Mouse (Mus musculus): ENCODE data around the gene Fuk. TPM values are rescaled to one million over a fixed set of nuclear protein-coding genes. Genes with fewer than 3 reads are reported as not detected.

Gene Fuk
- 10.5 TPM for polyA plus RNA-seq (2017; shearing (Covaris generic))

DNA sequence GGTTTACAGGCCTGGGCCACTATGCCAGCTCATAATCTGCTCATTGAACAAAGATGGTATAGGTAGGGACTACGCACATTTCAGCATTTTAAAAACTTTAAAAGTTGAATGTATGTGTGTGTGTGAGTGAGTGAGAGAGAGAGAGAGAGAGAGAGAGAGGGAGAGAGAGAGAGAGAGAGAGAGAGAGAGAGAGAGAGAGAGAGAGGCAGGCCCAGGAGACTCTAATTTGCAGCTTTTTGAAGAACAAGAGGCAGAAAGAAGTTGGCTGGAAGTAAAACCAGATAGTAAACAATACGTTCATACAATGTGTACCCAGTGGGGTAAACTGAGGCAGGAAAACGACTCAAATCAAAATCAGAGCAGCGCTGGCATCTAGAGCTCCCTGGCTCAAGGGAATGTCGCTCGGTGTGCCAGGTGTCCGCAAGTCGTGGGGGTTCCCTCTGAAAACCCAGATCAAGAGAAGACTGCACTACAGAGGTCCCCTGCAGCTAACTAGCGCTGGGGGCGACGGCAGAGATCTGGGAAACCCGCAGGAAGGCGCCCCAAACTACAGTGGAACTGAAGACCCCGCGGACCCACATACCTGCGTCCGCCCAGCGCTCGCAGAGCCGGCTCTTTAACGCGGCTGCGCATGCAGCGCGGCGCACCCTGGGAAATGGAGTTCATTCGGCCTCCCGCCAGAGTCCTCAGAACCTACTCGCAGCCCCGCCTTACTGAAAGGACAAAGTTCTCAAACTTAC is at the start of gene Fuk:
Gene Fuk, minus strand, starts transcription at position 650 of the 740 bp plus-strand sequence.

GRCm38 (mm10) chr8:110919341-110920031 is 17.2 kb upstream of the Fuk start, which contains the start of gene St3gal2:
Gene St3gal2, plus strand, starts transcription at chr8:110919922.

GRCm38 (mm10) chr8:110846405-110847170 is 55.7 kb downstream of the Fuk start, which contains the start of the genes Cog4 and Sf3b3:
Gene Cog4, plus strand, starts transcription at chr8:110846600.
Gene Sf3b3, minus strand, starts transcription at chr8:110846787.

Other genes with a start within 250 kb of the Fuk start
- gene Mtss1l, start 181.0 kb downstream of the Fuk start, polyA plus RNA-seq (2017; shearing (Covaris generic)), result not detected
- not detected for gene Il34, start 96.6 kb downstream of the Fuk start, polyA plus RNA-seq (2017; shearing (Covaris generic))
- gene Cog4, start 55.9 kb downstream of the Fuk start, polyA plus RNA-seq (2017; shearing (Covaris generic)), result 80.4 TPM
- 240 TPM for gene Sf3b3, start 55.7 kb downstream of the Fuk start, polyA plus RNA-seq (2017; shearing (Covaris generic))
- gene St3gal2, start 17.4 kb upstream of the Fuk start, polyA plus RNA-seq (2017; shearing (Covaris generic)), result 4.8 TPM
- gene Ddx19a, start 95.3 kb upstream of the Fuk start, polyA plus RNA-seq (2017; shearing (Covaris generic)), result 19.6 TPM
- gene Ddx19b, start 129.3 kb upstream of the Fuk start, polyA plus RNA-seq (2017; shearing (Covaris generic)), result 19.2 TPM
- gene Aars, start 130.7 kb upstream of the Fuk start, polyA plus RNA-seq (2017; shearing (Covaris generic)), result 48.6 TPM
- not detected for gene Exosc6, start 153.9 kb upstream of the Fuk start, polyA plus RNA-seq (2017; shearing (Covaris generic))
- gene Clec18a, start 189.9 kb upstream of the Fuk start, polyA plus RNA-seq (2017; shearing (Covaris generic)), result not detected
- 10.5 TPM for gene Pdpr, start 192.1 kb upstream of the Fuk start, polyA plus RNA-seq (2017; shearing (Covaris generic))

Measured in CD4-positive, CD25-positive, alpha-beta regulatory T cell, adult 9 weeks (primary cell).